Mouse (Mus musculus): ENCODE measurements at regions not wholly inside any gene's neighbourhood (a gene's known extent, or its start where the extent isn't known, plus 50 kb on each side); places are given as distances from the start of the nearest gene placed in this dataset.
"Not testable (repeated sequence)": the region's sequence is repeated elsewhere in the genome, so short reads cannot be mapped to it uniquely, and the experiment has no call there.

- TF ChIP-seq POLR2A (IDR thresholded peaks at IDR 0.05; ENCODE audit: borderline replicate concordance, control insufficient read depth, low read depth, low read length) (no peak), CTCF (IDR thresholded peaks at IDR 0.05; ENCODE audit: control insufficient read depth, insufficient read depth, low read length) (no peak)
- Histone ChIP-seq H3K4me1 (ENCODE audit: control insufficient read depth, insufficient read depth, low read length) (no peaks in the 10 kb centered on the region), H3K4me3 (replicated peaks; ENCODE audit: control insufficient read depth, low read depth, low read length) (no peak overlapping the region), H3K27ac (ENCODE audit: control insufficient read depth, insufficient read depth, low read depth, low read length, poor library complexity) (no peak overlapping the region)
- 47% methylated on average over 8 of the region's 8 CpGs for WGBS
These were observed 83.7 kb upstream of the Vmn1r2 start for GRCm38 (mm10) chr4:3083161-3084020.

GRCm38 (mm10) chr4:3084021-3084545 lies 83.0 kb upstream of the Vmn1r2 start:
- no peak for TF ChIP-seq POLR2A (IDR thresholded peaks at IDR 0.05; ENCODE audit: borderline replicate concordance, control insufficient read depth, low read depth, low read length)
- no peak for TF ChIP-seq CTCF (IDR thresholded peaks at IDR 0.05; ENCODE audit: control insufficient read depth, insufficient read depth, low read length)
- H3K27ac ChIP-seq (ENCODE audit: control insufficient read depth, insufficient read depth, low read depth, low read length, poor library complexity) = no peak overlapping the region
- H3K4me1 ChIP-seq (ENCODE audit: control insufficient read depth, insufficient read depth, low read length) = no peaks in the 10 kb centered on the region
- WGBS = 59% methylated on average over 3 of the region's 3 CpGs
- H3K4me3 ChIP-seq (replicated peaks; ENCODE audit: control insufficient read depth, low read depth, low read length) = no peak overlapping the region

- WGBS = 53% methylated on average over 6 of the region's 6 CpGs
- TF ChIP-seq CTCF (IDR thresholded peaks at IDR 0.05; ENCODE audit: control insufficient read depth, insufficient read depth, low read length) (no peak), POLR2A (IDR thresholded peaks at IDR 0.05; ENCODE audit: borderline replicate concordance, control insufficient read depth, low read depth, low read length) (no peak)
- H3K27ac ChIP-seq (ENCODE audit: control insufficient read depth, insufficient read depth, low read depth, low read length, poor library complexity) = no peak overlapping the region
- H3K4me3 ChIP-seq (replicated peaks; ENCODE audit: control insufficient read depth, low read depth, low read length) = no peak overlapping the region
- no peaks in the 10 kb centered on the region for H3K4me1 ChIP-seq (ENCODE audit: control insufficient read depth, insufficient read depth, low read length)
These were observed 81.4 kb upstream of the Vmn1r2 start for GRCm38 (mm10) chr4:3085456-3086448.

GRCm38 (mm10) chr4:3087616-3088015 lies 79.5 kb upstream of the Vmn1r2 start:
- H3K27ac ChIP-seq (ENCODE audit: control insufficient read depth, insufficient read depth, low read depth, low read length, poor library complexity); H3K4me1 ChIP-seq (ENCODE audit: control insufficient read depth, insufficient read depth, low read length); H3K4me3 ChIP-seq (replicated peaks; ENCODE audit: control insufficient read depth, low read depth, low read length): not testable (repeated sequence)
- 72% methylated on average over 7 of the region's 7 CpGs for WGBS

GRCm38 (mm10) chr4:3089567-3090377 lies 77.3 kb upstream of the Vmn1r2 start:
- no peak for TF ChIP-seq CTCF (IDR thresholded peaks at IDR 0.05; ENCODE audit: control insufficient read depth, insufficient read depth, low read length)
- no peak for TF ChIP-seq POLR2A (IDR thresholded peaks at IDR 0.05; ENCODE audit: borderline replicate concordance, control insufficient read depth, low read depth, low read length)
- Histone ChIP-seq H3K27ac (ENCODE audit: control insufficient read depth, insufficient read depth, low read depth, low read length, poor library complexity) (no peak overlapping the region), H3K4me3 (replicated peaks; ENCODE audit: control insufficient read depth, low read depth, low read length) (no peak overlapping the region), H3K4me1 (ENCODE audit: control insufficient read depth, insufficient read depth, low read length) (no peaks in the 10 kb centered on the region)
- 54% methylated on average over 13 of the region's 13 CpGs for WGBS

- WGBS = 68% methylated on average over 11 of the region's 11 CpGs
- H3K4me1 ChIP-seq (ENCODE audit: control insufficient read depth, insufficient read depth, low read length) = no peaks in the 10 kb centered on the region
- H3K4me3 ChIP-seq (replicated peaks; ENCODE audit: control insufficient read depth, low read depth, low read length) = no peak overlapping the region
- H3K27ac ChIP-seq (ENCODE audit: control insufficient read depth, insufficient read depth, low read depth, low read length, poor library complexity) = no peak overlapping the region
- TF ChIP-seq CTCF (IDR thresholded peaks at IDR 0.05; ENCODE audit: control insufficient read depth, insufficient read depth, low read length) (no peak), POLR2A (IDR thresholded peaks at IDR 0.05; ENCODE audit: borderline replicate concordance, control insufficient read depth, low read depth, low read length) (no peak)
These were observed 76.8 kb upstream of the Vmn1r2 start for GRCm38 (mm10) chr4:3090378-3090735.

- WGBS = 63% methylated on average over 9 of the region's 9 CpGs
- TF ChIP-seq CTCF (IDR thresholded peaks at IDR 0.05; ENCODE audit: control insufficient read depth, insufficient read depth, low read length) = no peak
- TF ChIP-seq POLR2A (IDR thresholded peaks at IDR 0.05; ENCODE audit: borderline replicate concordance, control insufficient read depth, low read depth, low read length) = no peak
- H3K4me3 ChIP-seq (replicated peaks; ENCODE audit: control insufficient read depth, low read depth, low read length) = no peak overlapping the region
- no peak overlapping the region for H3K27ac ChIP-seq (ENCODE audit: control insufficient read depth, insufficient read depth, low read depth, low read length, poor library complexity)
- no peaks in the 10 kb centered on the region for H3K4me1 ChIP-seq (ENCODE audit: control insufficient read depth, insufficient read depth, low read length)
These were observed 76.4 kb upstream of the Vmn1r2 start for GRCm38 (mm10) chr4:3090742-3091141.

Measured in bone marrow, adult 2 months (tissue).